Mouse (Mus musculus): Measurements from ENCODE around the gene Siglece.
"Not testable (repeated sequence)": the region's sequence is repeated elsewhere in the genome, so short reads cannot be mapped to it uniquely, and the experiment has no call there.

The Siglece gene

DNA sequence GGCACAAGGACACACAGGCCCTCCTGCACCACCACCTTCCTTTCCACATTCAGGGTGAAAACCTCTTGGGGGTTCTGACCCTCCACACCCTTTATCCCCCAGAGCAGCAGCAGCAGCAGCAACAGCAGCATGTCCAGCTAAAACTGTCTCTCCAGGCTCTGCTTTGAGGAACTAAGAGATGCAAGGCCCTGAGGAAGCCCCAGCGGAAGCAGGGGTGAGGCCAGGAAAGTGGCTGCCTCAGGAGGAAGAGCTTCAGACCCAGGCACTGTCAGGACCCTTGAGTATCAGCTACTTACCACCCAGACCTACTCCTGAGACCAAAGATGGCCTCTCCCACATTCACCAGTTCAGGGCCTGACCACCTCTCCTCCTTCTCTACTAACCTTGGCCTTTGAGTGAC lies at the start of gene Siglece:
Siglece (minus strand) TSS at position 160 of the 400 bp plus-strand sequence.
- DNase-seq (ENCODE audit: low read depth): no peak

DNA sequence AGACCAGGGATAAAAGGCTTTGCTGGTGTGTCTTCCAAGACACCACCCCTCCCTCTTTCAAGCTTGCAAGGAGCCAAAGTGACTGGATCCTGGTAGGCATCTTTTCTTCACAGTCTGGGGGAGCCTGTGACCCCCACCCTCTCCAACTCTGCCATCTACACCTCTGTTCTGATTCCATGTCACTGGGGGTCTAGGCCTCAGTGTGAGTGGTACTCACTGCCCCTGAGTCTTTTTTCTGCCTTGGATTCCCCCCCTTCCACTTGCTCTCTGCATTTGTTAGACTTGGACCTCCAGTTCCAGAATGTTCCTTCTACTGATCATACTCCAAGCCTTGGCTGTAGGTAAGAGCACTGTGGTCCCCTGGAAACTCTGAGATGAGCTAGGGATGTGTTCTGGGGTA lies 30.2 kb upstream of the Siglece start, which contains the start of gene Klk14:
Klk14 (plus strand) TSS at position 301 of the 400 bp plus-strand sequence.
- no peak for DNase-seq (ENCODE audit: low read depth)

DNA sequence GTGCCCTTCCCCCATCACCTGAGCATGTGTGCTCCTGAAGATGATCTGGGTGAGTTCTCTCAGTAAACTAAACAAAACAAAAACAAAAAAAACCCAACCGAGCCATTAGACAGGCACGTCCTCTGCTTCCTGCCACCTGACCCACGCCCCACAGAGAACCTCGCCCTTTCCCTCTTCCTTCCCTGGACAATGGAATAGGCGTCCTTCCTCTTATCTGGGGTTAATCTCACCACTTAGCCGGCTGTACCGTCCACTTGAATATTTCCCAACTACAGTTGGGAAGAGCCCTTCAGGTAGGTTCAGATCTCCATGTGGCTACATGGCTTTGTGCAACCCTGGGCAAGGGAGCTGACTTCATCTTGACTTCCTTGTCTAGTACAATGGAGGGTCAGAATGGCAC lies 25.1 kb upstream of the Siglece start:
- no peak for DNase-seq (ENCODE audit: low read depth)

DNA sequence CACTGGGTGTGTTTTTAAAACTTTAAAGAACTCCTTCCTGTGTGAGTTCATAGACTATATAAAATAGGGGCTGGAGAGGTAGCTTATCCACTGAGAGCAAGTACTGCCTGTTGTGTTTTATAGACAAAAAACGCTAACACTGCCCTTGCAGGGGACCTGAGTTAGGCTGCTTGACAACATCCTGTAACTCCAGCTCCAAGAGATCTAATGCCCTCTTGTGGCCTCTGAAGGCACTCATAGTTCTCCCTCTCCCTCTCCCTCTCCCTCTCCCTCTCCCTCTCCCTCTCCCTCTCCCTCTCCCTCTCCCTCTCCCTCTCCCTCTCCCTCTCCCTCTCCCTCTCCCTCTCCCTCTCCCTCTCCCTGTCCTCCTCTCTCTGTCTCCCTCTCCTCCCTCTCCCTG lies 22.6 kb upstream of the Siglece start:
- DNase-seq (ENCODE audit: low read depth): peak; percentile 44

DNA sequence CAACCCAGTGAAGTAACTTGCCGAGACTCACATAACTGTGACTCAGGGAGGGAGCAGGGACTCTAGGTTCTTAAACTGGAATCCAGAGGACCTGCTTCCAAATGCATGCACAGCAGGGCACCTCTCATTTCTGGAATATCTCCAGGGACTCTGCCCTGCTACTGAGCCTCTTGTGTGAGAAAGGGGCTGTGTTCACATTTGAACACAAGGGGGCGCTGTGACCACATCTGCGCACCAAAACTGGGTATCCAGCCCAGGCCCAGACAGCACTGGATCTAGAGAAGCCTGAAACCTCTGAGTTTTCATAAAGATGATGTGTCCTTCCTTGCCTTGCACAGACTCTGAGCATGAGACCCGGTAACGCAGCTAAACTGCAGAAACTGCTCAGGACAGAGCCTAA lies 21.0 kb upstream of the Siglece start:
- peak; percentile 54 for DNase-seq (ENCODE audit: low read depth)

DNA sequence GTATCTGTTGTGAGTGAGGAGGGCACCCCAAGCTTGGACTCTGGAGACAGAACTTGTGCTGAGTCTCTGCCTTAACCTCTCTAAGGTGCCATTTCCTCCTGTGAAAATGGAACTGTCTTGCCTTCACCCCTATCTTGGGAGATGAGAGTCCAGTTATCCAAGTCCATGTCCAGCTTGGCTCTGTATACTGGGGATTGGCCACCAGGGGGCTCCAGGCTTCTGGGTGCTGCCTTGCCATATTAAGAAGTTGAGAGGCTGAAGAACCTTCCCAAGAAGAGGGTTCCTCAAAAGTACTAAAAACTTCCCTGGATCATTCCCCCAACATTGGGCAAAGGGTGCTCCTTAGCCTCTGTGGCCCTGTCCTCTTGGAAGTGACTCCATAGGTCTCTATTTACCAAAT lies 18.6 kb upstream of the Siglece start:
- peak; percentile 48 for DNase-seq (ENCODE audit: low read depth)

DNA sequence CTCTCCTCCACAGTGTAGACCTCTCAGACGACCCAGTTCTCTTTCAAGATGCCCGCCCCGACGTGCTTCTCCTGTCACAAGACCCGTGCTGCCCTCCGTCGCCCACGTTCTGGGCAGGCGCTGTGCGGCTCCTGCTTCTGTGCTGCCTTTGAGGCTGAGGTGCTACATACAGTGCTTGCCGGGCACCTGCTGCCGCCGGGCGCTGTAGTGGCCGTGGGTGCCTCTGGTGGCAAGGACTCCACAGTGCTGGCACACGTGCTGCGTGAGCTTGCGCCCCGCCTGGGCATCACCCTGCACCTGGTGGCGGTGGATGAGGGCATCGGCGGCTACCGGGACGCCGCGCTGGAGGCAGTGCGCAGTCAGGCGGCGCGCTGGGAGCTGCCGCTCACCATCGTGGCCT lies 15.1 kb upstream of the Siglece start:
- no peak for DNase-seq (ENCODE audit: low read depth)

DNA sequence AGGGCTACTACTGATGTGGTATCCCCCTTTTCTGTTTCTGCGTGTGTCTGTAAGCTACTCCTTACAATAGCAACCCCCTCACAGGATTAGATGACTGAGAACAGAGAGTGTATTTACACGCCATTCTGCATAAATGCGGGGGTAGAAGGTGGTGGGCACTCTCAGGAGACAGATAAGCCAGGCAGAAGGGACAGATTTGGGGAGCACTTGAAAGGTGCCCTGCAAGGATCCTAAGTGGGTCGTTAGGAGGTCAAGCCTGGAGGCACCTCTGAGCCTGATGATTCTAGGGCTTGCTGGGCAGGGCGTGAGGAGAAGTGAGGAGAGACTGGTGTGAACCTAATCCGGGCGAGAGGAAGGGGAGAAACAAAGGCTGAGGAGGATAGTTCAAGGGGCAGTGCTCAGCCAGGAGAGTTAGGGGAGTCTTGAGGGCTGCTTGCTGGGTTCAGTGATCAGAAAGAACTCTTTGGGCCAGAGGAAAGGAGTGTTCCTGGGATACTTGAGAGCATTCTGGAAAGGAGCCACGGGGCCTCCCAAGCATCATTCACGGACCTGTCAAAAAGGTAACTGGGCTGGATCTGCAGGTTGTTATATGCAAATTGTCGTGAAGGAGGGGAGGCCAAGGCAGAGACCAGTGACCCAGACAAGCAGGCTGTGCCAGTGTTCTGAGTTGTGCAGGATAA lies 12.8 kb upstream of the Siglece start:
- peak; percentile 18 for DNase-seq (ENCODE audit: low read depth)

DNA sequence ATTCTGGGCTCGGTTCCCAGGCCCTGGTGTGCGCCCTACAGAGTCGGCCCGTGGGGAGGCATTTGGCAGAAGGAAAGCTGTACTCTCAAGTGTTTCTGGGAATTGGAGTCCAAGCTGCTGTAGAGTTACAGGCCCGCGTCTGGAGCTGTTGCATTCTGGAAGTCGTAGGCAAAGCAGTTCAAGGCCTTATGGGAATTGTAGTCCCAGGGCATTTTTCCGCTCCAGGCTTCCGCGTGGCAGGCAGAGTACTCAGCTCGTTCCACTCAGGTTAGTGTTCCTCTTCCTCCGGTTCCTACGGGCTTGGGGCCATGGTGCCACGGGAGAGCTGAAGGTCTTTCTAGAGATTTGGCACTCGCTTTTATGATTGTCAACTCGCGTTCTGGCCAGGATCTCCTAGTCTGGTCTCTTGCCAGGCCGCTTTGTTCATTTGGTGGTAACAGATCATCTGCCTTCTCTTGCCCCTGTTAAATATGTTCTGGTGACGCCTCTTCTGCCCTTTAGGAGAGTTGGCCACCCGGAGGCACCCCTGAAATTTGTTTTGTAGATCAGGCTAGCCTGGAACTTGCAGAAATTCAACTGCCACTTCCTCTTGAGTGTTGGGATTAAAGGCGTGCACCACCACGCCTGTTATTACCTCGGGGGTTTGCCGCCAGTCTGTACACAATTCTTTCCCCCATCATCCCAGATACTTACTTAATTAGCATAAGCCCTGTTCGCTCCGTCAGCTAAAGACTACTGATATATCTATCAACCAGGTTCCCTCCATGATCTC lies 12.0 kb upstream of the Siglece start, which contains the start of gene Ctu1:
Ctu1 (plus strand) TSS at position 208 of the 772 bp plus-strand sequence.
- DNase-seq (ENCODE audit: low read depth): peak; percentile 96

DNA sequence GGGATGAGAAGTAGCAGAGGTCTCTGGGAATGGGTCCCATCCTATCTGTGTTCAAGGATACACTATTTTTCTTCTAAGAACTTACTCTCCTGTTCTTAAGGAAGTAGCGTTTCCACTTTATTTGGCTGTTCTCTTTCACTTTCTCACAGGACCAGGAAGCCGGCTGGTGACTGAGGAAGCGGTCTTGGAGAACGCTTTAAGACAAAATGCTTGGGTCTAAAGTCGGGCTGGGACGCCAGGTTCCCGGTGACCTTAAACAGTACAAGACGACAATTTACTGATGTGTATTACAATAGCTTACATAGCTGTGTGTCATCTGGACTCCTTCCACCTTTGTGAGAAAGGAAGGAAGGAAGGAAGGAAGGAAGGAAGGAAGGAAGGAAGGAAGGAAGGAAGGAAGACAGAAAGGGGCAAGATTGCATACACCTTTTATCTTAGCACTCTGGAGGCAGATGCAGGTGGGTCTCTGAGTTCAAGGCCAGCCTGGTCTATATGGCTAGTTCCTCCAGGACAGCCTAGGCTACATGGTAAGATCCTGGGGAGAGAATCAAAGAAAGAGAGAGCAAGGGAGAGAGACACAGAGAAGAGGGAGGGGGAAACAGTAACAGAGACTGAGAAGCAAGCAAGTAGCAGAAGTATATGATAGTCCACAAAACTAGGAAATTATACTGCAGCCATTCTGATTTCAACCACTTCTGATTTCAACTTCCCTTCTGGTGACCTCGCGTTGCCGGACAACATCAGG lies 11.3 kb upstream of the Siglece start:
- DNase-seq (ENCODE audit: low read depth): no peak

DNA sequence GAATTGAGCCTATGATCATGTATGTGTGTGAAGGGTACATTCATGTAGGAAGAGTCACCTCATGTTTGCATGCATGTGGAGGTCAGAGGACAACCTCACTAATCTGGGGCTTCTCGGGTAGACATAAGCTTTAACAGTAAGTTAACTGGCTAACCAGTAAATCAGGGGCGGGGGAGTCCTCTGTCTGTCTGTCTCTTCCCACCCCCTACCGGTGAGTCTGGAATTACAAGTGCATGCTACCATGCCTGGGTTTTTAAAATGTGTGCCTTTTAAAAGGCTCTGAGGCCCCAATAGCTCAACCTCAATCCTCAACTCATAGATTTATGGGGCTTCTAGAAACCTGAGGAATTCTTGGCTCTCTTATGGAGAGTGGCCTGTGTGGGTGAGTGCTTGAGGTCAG lies 8.6 kb upstream of the Siglece start:
- peak; percentile 23 for DNase-seq (ENCODE audit: low read depth)

DNA sequence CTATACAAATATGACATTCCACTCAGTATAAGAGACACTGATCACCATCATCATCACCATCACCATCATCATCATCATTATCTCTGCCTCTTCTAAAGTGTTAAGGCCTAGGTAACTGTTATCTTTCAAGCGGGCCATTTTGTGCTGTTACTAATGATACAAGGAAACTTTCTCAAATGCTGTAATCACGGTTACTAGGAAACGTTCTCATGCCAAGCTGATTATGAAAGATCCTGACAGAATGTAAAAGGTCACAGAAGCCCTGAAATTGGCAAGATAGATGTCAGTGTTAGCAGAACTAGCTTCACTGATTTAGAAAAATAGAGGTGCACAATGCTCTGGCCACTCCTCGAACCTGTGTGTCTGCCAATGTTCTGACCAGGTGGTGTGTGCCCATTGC lies 7.3 kb upstream of the Siglece start:
- not testable (repeated sequence) for DNase-seq (ENCODE audit: low read depth)

DNA sequence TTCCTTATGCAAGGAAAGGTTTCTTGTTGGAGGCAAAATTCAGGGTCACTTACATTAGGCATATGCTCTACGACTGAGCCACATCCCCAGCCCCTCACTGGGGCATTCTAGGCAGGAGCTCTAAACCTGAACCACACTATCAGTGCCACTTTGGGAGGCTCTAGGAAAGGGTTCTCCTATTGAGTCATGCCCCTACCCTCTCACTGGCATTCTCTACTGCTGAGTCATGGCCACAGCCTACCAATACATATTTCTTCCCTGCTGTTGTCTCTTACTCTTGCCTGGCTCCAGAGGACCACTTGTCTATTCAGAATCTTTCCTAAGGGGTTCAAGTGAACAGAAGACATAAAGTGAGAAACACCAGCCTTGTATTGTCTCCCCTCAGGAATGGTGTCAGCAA lies 2.8 kb upstream of the Siglece start:
- peak; percentile 39 for DNase-seq (ENCODE audit: low read depth)

DNA sequence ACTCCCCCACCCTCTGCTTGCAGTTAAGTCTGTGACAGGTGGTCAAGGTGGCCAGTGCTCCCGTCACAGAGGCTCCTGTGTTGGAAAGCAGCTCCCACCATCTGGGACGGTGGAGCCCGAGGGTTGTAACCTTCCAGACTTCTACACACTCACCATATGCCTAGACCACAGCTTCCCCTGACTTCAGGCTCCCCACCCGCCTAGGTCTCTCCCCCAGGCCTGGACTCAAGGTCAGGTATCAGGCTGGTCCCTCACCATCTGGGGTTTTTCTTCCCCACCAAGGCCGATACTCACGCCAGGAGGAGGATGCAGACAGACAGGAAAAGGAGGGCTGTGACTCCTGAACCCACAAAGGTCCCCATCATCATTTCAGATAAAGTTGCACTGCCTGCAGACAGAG lies 3.7 kb downstream of the Siglece start:
- DNase-seq (ENCODE audit: low read depth): peak; percentile 57

DNA sequence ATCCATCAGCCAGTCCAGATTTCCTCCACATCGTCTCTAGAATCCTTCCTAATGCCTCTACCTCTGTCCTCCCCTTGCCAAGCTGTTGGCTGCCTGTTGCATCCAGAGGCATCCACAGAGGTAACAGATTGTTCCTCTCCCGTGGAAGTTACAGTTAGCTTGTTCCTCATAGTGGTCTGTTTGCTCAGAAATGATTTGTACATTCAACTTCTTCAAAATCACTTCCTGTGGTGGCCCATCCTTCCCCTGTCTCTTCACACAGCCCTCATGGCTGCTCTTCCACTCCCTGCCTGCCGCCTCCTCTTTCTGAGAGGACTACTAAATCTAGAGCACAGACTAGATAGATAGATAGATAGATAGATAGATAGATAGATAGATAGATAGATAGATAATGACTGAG lies 5.4 kb downstream of the Siglece start:
- peak; percentile 41 for DNase-seq (ENCODE audit: low read depth)

DNA sequence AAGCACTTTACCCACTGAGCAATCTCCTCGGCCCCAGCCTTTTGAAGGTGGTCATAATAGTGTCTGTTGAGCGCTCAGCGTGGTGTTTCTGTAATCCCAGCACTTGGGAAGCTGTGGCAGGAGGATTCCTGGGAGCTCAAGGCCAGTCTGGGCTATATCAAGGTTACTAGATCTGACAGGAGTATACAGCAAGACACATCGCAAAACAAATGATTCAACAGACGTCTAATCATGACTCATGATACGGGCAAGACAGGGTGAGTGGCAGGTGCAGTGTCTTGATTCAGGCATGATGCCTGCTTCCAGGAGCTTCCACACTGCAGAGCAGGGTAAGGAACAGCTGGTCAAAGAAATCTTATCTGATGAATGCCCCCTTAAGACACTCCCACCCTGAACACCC lies 7.3 kb downstream of the Siglece start:
- no peak for DNase-seq (ENCODE audit: low read depth)

DNA sequence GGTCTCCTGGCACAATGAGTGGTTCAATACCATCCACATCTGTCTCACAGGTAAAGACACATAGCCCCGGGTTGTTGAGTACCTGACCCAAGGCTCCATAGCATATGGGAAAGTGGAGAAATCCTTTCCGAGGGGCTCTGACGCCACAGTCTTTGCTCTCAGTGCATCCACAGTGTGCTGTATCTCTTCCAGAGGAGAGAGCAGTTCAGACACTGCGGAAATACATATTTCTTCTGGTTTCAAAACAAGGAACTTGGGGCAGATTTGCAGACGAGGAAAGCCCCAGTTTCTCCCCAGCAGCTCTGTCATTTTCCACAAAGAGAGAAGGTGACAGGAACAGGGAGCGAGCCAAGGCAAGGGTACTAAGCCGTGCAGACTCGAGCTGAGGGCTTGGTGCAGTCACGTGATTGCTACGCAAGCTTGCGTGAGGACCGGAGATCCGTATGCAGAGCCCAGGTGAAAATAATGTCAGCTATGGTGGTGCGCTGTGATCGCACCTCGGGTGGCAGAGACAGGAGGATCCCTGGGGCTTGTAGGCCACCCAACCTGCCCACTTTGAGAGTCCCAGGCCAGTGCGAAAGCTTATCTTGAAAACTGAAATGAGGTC lies 16.8 kb downstream of the Siglece start:
- no peak for DNase-seq (ENCODE audit: low read depth)

DNA sequence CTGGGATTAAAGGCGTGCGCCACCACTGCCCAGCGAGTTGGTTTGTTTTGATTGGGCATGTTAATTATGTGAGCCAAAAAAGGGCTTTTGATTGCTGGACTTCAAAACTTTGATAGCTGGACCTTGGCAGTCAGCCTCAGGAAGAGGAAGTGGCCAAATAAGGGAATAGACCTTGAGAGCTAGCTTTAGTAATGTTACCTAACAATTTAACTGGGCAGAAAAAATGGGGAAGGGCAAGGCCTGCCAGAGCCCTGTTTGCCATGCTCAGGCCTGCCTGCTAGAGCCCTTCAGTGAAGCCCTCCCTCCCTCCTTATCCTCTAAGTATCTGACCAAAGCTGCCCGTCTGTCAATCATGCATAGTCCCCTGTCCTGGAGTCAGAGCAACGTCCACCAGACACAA lies 17.4 kb downstream of the Siglece start:
- DNase-seq (ENCODE audit: low read depth): peak; percentile 66

DNA sequence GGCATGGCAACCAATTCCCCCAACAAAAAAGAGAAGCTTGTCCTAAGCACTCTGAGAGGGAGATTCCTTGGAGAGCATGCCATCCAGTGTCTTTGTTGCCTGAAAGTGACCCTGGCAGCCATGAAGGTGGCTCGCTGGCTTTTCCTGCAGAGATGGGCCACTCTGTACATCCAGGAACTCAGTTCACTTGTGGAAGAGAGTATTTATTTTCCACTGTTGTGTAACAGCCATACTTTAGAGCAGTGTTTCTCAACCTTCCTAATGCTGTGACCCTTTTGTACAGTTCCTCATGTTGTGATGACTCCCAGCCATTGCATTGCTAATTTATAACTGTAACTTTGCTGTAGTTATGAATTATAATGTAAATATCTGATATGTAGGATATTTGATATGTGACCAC lies 22.8 kb downstream of the Siglece start:
- DNase-seq (ENCODE audit: low read depth): peak; percentile 30

DNA sequence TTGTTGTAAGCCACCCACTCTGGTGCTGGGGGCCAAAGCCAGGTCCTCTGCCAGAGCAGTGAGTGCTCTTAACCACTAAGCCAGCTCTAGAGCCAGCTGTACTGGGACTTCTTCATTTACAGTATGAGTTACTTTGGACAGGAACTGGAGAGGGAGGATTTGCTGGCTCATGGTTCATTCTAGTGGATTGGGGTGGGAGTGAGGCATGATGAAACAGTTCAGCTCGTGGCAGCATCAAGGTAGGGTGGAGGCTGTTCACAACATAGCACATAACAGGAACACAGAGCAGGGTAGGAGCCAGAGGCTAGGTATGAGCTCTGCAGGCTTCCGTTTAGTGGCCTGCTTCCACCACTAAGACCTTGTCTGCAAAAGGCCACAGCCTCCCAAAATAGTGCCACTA lies 23.8 kb downstream of the Siglece start:
- DNase-seq (ENCODE audit: low read depth): peak; percentile 23

DNA sequence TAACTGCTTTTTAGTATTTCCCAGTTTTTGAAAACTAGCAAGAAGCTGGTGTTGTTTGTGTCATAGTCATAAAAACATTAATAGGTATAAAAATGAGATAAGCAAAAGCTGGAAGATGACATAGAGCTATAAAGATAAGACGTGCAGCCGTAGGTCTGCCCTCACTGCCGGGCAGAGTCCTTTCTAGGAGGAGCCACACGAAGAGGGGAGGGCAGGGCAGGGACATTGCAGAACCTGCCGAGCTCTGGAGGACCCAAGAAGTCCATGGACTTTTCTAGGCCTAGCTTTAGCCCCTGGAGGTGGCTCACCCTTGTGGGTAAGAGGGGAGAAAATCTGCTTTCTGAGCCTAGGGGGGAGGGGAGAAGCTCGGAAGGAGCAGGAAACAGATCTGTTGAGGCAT lies 25.5 kb downstream of the Siglece start, which contains the start of gene Ceacam18:
Ceacam18 (plus strand) TSS at position 208 of the 400 bp plus-strand sequence.
- DNase-seq (ENCODE audit: low read depth): no peak

DNA sequence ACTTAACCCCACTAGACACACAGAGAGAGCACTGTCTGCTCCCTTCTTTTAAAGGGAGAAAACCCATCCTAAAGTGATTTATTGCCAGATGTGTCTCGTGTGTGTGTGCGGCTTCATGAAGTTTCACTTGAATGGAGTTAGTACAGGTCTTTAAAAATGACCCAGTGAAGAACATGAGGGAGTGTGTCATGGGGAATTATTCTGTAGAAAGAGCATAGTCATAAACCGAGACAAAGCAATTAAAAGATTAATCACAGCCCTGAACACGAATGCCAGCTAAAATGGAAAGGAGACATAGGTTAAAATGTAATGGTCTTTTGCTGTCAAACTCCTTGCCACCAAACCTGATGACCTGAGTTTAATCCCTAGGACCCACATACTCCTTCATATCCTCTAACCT lies 26.0 kb downstream of the Siglece start:
- DNase-seq (ENCODE audit: low read depth): no peak
